Mouse (Mus musculus) urinary bladder, postnatal 10 days (tissue): ENCODE results near the gene Mlh1.

Experiments used
- DNase-seq: peaks from one replicate; pipeline ENCODE4 v3.0.0; 2022; ENCODE audit warnings: low spot score

The Mlh1 gene

GRCm38 (mm10) chr9:111213501-111213900 lies 58.1 kb downstream of the Mlh1 start:
- no peak for DNase-seq

- no peak for DNase-seq
Observed at GRCm38 (mm10) chr9:111211122-111212041, 60.2 kb downstream of the Mlh1 start.

GRCm38 (mm10) chr9:111210412-111210811 lies 61.2 kb downstream of the Mlh1 start:
- no peak for DNase-seq

GRCm38 (mm10) chr9:111209158-111209699 lies 62.4 kb downstream of the Mlh1 start:
- DNase-seq, result no peak

GRCm38 (mm10) chr9:111208185-111208584 lies 63.4 kb downstream of the Mlh1 start:
- DNase-seq, result no peak

GRCm38 (mm10) chr9:111207683-111208082 lies 63.9 kb downstream of the Mlh1 start:
- DNase-seq, result no peak

GRCm38 (mm10) chr9:111204601-111205375 lies 66.8 kb downstream of the Mlh1 start:
- no peak for DNase-seq

- DNase-seq, result no peak
Observed at GRCm38 (mm10) chr9:111200208-111200607, 71.4 kb downstream of the Mlh1 start.

- DNase-seq, result no peak
Observed at GRCm38 (mm10) chr9:111198332-111198731, 73.3 kb downstream of the Mlh1 start.

GRCm38 (mm10) chr9:111197712-111198111 lies 73.9 kb downstream of the Mlh1 start:
- no peak for DNase-seq

GRCm38 (mm10) chr9:111197116-111197515 lies 74.5 kb downstream of the Mlh1 start:
- no peak for DNase-seq

GRCm38 (mm10) chr9:111193211-111193610 lies 78.4 kb downstream of the Mlh1 start:
- DNase-seq, result no peak

GRCm38 (mm10) chr9:111188731-111189130 lies 82.9 kb downstream of the Mlh1 start:
- no peak for DNase-seq

- DNase-seq, result no peak
Observed at GRCm38 (mm10) chr9:111186861-111187260, 84.7 kb downstream of the Mlh1 start.

- no peak for DNase-seq
Observed at GRCm38 (mm10) chr9:111184929-111185328, 86.7 kb downstream of the Mlh1 start.

GRCm38 (mm10) chr9:111182176-111182575 lies 89.4 kb downstream of the Mlh1 start:
- no peak for DNase-seq

GRCm38 (mm10) chr9:111178971-111179370 lies 92.6 kb downstream of the Mlh1 start:
- DNase-seq, result no peak
